Mouse (Mus musculus): ENCODE results near the gene Trank1. TPM values are rescaled to one million over a fixed set of nuclear protein-coding genes. Genes with fewer than 3 reads are reported as not detected.

The Trank1 gene
- total RNA-seq, 2 experiments from 2014 or later: not detected

DNA sequence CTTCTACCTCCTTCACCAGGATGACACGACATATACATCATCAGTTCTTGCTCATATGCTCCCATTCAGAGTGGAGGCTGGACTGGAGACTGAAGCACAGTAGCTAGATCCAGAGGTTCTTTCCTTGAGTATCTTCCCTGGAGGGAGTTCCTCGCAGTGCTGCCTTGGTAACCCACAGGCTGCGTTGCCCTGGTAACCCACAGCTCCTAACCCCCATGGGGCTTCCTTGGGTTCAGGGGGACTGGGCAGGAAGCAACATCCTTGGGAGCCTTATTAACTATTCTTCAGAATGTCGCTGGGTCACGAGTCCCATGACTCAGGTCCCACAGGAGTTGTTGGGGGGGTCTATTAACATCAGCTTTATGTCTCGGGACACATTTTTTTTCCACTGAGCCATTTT is 113.6 kb downstream of the Trank1 start:
- peak; percentile 33 to 76 for DNase-seq

DNA sequence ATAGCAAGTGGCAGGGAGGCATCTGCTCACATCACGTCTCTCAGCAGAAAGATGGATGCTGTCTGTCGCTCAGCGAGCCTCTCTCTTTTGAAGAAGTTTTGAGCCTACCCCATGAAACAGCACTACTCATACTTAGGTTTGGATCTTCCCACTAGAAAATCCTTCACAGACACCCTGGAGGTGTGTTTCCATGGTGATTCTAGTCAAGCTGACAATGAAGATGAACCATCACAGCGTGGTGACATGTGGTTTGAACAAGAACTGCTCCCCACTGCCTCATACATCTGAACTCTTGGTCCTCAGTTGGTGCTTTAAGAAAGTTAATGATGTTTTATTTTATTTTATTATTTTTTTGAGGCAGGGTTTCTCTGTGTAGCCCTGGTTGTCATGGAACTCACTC is 114.4 kb downstream of the Trank1 start:
- no peak for DNase-seq

DNA sequence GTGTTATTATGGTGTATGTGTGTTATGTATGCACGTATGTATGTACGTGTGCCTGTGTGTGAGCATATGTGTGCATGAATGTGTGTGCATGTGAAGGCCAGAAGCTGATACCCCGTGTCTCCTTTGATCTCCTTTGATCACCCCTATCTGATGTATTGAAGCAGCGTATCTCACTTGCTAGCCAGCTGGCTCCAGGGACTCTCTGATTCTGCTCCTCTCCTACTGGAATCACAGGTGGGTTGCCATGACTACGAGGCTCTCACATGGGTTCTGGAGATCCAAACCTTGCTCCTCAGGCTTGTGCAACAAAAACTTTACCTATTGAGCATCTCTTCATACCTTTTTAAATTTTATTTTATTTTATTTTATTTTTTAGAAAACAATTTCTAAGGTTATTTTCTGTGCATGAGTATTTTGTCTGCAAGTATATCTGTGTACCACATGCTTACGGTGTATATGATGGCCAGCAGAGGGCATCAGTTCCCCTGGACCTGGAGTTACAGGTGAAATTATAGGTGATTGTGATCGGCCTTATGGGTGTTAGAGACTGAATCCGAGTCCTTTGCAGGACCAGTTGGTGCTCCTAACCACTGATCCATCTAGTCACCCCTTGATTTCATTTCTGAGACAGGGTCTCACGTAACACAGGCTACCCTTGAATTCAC is 116.5 kb downstream of the Trank1 start:
- DNase-seq: no peak

DNA sequence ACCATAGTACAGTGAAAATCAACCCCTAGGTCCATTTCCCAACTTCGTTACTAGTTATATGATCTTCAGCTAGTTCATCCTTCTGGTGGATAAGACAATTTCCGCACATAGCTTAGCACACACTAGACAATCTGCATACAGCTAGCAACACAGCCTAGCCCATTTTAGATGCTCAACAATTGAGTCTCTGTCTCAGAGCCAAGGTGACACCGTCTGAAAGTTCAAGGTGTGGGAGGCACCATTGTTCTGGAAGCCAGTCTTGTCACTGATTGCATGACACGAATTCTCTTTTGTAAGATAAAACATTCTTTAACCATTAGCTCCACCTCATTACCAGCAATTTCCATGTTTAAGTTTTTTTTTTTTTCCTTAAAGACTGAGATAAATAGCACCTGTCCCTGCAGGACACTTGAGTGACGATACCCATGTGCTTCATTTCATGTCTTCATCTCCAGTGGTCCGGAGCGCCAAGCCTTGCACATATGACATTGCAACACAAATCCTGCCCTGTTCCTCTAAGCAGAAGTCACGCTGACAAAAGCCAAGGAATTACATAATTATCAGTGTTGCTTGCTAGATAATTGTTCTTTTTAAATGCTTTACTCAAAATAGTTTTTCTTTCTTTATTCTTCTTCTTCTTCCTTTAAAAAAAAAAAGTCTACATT is 117.3 kb downstream of the Trank1 start:
- DNase-seq: peak in 1 of 2 experiments; percentile 25

DNA sequence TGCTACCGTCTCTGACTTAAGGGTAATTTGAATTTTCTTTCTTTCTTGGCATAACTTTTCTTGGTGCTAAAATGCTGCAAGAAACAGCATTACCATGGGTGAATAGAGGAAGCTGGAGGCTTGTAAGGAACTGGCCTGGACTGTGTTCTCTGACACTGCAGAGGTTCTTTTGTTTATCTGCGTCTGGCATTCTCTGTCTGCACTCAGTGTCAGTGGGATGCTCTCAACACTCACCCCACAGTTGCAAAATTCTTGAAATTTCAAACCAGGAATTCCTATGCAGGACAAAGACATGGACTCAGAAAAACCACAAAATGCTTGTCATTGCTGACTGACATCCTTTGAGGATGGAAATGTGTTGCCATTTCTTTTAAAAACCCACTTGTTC is 117.8 kb downstream of the Trank1 start:
- DNase-seq: peak in 1 of 2 experiments; percentile 11

DNA sequence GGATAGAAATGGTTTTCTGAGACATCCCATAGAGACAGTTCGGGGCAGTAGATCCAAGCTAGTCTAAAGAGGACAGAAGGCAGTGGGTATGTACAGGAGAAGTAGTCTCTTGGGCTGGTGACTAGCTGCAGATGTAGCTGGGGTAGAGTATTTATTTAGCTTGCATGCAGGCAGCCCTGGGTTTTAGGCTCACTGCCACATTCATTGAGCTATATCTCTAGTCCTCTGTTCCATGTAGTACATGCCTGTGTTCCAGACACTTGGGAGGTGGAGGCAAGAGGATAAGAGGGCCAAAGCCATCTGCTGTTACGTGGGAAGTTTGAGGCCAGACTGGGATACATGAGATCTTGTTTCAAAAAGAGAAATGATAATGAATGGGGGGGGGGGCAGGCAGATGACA is 123.9 kb downstream of the Trank1 start:
- no peak for DNase-seq

DNA sequence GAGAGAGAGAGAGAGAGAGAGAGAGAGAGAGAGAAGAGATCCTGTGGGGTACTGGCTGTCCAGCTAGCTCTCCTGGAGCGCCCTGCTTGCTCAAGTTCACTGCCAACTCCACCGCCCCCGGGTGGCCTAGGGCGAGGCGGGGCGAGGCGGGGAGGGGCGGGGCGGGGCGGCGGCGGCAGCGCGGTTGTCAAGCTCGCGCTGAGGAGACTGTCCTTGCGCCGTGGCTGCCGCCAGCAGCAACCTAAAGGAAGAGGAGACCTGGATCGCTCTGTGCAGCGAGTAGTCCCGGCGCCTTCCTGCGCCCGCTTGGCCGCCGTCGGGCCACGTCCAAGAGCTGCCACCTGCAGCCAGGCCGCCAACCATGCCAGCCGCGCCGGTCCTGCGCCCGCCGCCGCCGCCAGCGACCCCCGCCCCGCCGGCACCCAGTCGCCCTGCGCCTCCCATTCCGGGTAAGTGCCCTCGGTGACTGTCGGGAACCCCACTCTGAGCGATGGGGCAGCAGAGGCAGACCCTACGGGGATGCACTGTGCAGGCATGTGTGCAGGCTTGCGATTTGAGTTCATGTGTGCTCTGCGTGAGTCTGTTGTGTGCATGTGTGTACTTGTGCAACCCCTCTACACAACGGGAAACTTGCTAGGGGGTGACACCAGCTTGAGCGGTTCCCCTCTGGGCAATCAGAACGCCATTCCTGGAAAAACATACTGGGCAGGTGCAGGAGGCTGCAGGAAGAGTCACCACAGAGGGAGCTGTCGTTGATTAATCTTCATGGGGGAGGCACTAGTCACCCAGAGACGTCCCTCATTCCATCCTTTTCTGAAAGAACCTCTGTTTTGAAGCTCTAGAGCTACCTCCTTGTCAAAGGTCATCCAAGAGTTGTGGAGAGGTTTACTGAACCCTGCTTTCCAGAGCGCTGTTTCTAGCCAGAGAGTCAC is 127.6 kb downstream of the Trank1 start, which contains the start of gene Dclk3:
Gene Dclk3, plus strand, starts transcription at position 178 of the 932 bp plus-strand sequence.
- peak; percentile 39 to 40 for DNase-seq

DNA sequence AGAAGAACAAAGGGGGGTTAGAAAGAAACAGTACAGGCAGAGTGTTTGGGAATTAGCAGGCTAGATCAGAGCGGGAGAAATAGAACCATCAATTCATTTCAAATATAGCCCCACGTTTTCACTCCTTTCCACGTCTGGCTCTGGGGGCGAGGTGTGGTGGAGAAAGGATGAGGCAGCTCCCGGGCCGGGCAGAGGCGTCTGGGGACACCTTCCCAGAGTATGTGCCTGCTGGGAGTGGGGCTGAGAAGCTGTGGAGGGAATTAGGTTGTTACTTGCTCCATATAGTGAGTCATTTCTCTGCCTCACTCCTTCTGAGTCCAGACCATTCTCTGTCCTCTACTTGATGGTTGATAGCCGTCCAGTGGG is 128.3 kb downstream of the Trank1 start:
- no peak for DNase-seq

DNA sequence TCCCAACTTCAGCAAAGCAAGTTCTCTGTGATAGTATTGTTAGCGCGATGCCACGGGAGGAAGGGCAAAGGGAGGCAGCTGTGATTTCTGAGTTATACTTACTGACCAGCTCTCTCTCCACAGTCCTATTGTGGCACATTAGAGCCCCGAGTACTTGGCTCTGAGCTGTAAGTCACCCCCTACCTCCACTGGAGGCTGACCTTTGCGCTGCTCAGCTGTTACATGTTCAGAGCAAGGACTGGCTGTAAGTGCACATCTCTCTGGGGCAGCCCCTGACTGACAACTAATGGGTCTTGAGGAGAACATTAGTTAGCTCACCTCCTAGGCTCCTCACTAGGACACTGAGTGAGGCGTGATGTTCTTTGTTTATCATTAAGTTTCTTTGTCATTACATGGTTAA is 128.9 kb downstream of the Trank1 start:
- no peak for DNase-seq

DNA sequence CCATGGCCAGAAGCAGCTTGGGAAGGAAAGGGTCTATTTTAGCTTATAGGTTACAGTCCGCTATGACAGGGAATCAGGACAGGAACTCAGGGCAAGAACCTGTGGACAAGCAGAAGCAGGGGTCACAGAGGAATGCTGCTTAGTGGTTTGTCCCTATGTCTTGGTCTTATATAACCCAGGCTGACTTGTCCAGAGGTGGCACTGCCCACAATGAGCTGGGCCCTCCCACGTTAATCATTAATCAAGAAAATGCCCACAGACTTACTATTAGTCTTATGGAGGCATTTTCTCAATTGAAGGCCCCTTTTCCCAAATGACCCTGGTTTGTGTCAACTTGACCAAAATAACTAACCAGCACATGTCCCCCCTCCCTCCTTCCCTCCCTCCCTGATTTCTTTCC is 129.6 kb downstream of the Trank1 start:
- DNase-seq: no peak

Other genes starting within 250 kb of the Trank1 start
- 10 to 100 TPM; 87.3 to 89.0 TPM for gene Lrrfip2, start 194.1 kb upstream of the Trank1 start, total RNA-seq (2021)
- gene Mlh1, start 39.9 kb upstream of the Trank1 start, total RNA-seq (2021): 1 to 10 TPM; 5.5 to 7.7 TPM
- 10 to 100 TPM; 22.5 to 24.2 TPM for gene Epm2aip1, start 39.8 kb upstream of the Trank1 start, total RNA-seq (2021)
- gene Dclk3, start 127.3 kb downstream of the Trank1 start, total RNA-seq (2021): under 1 TPM; 0.07 to 0.36 TPM

Data from heart, adult 18-20 months (tissue).